Mouse (Mus musculus) MEL-GATA-1-ER (cell line): ENCODE results near the gene Sod2.
"Not testable (repeated sequence)": the region's sequence is repeated elsewhere in the genome, so short reads cannot be mapped to it uniquely, and the experiment has no call there.

ENCODE experiments used
- DNase-seq: peaks from one replicate; pipeline ENCODE4 v3.0.0-alpha.2; 2012; ENCODE audit warnings: low read depth; ENCODE audit errors: extremely low read depth

Sod2 gene

GRCm38 (mm10) chr17:13009887-13010286 is 3.2 kb downstream of the Sod2 start:
- DNase-seq = peak; percentile 82

- no peak for DNase-seq
These were observed 6.7 kb downstream of the Sod2 start for GRCm38 (mm10) chr17:13013316-13013715.

GRCm38 (mm10) chr17:13036627-13037192 is 30.1 kb downstream of the Sod2 start:
- not testable (repeated sequence) for DNase-seq

- peak; percentile 12 for DNase-seq
These were observed 37.4 kb downstream of the Sod2 start for GRCm38 (mm10) chr17:13043846-13044673.

- DNase-seq = not testable (repeated sequence)
These were observed 45.6 kb downstream of the Sod2 start, which contains the start of gene Gpr31b for GRCm38 (mm10) chr17:13052124-13052813. Gpr31b (minus strand) TSS chr17:13052296.

- DNase-seq = not testable (repeated sequence)
These were observed 54.2 kb downstream of the Sod2 start, which contains the start of gene Tcp10b for GRCm38 (mm10) chr17:13060804-13061203. Tcp10b (plus strand) TSS chr17:13061104.

GRCm38 (mm10) chr17:13062882-13063281 is 56.2 kb downstream of the Sod2 start:
- not testable (repeated sequence) for DNase-seq

GRCm38 (mm10) chr17:13067864-13068385 is 61.3 kb downstream of the Sod2 start:
- not testable (repeated sequence) for DNase-seq

- DNase-seq = not testable (repeated sequence)
These were observed 62.6 kb downstream of the Sod2 start for GRCm38 (mm10) chr17:13069227-13069626.
